Mouse (Mus musculus) v-Abl transformed pro-B cells (cell line): ENCODE data around the gene 3425401B19Rik.

ENCODE experiments used
- in situ Hi-C, 2 experiments: fragments of 400-800 bp; cut with MboI; formaldehyde crosslinking; loops; one replicate each; pipeline ENCODE4 v1.15.1; 2025; ENCODE audit not compliant: unreplicated experiment in 2 of 2

3425401B19Rik gene

DNA sequence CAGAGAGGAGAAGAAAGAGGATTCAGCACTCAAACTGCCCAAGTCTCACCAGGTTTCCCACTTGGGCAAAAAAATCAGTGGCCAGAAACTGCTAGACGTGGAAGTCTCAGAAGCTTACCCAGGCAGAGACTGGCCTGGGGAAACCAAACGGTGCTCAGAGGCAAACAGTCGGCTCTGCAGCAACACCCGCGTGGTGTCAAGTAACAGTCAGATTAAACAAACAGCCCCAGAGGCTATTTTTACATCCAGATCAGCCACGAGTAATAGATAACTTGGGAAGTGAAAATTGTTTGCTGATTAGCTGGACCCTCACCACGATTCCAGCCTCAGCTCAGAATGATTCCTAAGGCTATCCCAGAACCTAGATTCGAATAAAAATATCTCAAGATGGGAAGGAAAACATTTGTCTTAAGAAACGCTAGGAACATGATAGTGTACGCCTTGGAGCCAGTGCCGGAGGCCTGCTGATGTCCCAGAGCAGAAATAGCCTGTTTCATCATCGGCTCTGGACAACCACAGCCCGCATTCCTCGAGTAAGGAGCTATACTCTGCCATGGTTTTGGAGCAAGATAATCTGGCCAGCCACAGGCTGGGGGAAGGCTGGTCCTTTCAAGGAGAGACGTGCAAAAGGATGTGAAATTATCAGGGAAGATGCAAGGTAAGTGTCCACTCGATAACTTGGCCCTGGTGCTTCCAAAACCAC lies at the start of gene 3425401B19Rik:
Gene 3425401B19Rik (minus strand): TSS at position 170 of the 703 bp plus-strand sequence.
- in situ Hi-C loops = no loop called here

DNA sequence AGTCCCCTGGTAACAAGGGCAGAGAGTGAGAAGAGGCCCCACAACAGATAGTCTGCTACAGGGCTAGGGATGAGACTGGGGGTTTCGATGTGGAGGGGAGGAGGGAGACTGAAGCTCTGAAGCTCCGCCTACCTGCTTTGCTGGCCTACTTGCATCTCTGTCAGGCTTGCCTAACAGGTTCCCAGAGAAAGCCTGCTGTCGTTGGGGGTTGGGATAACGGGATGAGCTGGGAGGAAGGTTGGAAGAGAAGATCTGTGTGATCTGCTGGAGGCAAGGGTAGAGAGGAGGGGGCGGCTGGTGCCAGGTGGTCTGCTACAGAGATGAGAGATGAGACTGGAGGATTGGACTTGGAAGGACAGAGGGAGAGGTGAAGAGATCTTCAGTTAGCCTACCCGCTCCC lies 47.9 kb upstream of the 3425401B19Rik start:
- in situ Hi-C loops = no loop called here

DNA sequence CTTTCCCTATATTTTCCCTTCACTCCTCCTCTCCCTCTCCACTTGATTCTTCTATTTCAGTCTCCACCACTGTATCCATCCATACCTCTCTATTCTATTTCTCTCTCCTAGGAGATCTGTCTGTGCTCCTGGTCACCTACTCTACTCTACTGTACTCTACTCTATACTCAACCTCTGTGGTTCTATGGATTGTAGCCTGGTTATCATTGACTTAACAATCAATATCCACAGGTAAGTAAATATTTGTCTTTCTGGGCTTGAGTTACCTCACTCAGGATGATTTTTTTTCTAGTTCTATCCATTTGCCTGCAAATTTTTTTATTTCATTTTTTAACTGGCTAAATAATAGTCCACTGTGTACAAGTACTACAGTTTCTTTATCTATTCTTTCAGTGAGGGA lies 41.8 kb upstream of the 3425401B19Rik start:
- in situ Hi-C loops = no loop called here

DNA sequence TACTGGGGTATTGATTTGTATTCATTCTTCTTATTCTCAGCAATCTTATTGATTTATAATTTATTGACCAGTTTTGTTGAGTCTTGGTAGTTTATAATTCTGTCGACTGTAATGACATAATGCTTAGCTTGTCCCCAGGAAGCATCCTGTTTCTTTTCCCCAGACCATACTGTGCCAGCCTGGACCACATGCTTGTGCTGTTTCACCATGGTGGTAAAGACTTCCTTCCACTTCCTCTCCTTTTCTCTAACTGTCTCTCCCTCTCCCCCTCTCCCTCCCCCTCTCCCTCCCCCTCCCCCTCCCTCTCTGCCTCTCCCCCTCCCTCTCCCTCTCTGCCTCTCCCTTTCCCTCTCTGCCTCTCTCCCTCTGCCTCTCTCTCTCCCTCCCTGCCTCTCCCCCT lies 36.4 kb upstream of the 3425401B19Rik start:
- in situ Hi-C loops = no loop called here

DNA sequence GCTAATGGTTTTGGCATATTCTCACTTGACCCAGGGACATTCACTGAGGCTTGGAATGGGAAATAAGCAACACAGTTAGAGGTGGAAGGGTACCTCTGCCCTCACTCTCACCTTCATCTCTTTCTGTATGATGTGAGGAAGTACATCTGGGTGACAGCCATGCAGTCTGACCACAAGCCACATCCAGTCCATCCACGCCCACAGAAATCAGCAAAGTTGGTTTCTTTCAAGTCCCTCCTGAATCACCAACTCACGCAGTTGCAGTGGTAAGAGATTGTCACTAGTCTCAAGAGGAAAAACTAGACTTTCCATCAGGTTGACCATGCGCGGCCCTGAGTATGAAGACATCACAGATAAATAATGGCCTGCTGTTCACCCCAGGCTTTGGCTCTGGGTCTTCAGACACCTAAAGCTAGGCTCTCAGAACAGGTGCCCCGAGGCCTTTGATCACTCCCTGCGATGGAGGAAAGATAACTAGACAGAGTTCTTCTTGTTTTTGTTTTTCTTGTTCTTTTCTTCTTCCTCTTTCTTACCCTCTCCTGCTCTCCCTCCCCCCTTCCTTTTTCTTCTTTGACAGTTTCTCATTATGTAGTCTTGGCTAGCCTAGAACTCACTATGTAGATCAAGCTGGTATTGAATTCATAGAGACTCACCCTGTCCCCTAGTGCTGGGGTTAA lies 31.8 kb upstream of the 3425401B19Rik start:
- in situ Hi-C loops = no loop called here

DNA sequence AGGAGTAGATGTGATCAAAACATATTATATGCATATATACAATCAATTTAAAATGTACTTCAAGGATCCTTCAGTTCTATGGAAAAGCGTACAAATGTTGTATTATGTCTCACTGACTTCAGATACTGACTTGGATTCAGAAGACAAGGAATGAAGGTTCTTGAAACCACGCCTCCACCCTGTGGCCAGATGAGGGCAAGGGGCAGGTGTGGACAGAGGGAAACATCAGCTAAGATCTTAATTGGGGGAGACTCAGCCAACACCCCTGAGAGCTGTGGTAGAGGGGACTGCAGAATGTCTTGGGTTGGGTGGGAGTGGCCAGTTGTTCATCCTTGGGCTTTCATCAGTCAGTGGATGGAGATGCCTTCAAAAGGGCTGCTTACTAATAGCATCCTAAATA lies 30.4 kb upstream of the 3425401B19Rik start:
- in situ Hi-C loops = no loop called here

DNA sequence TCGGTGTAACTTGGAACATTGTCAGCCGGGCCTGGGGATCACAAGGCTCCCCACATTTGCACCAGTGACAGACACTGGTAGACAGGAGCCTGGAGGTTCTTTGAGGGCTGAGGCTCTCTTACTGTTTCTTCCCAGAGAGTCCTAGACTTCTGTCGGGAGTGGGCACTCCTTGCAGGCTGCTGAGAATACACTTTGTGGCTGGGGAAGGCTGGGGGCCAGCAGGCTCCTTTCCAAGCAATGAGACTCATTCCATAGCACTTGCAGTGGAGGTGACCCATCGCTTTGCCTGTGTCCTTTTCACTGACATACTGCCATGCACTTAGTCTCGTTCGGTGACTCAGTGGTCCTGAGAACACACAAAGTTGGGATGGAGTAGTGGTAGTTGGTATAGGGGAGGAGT lies 30.0 kb upstream of the 3425401B19Rik start:
- in situ Hi-C loops = no loop called here

DNA sequence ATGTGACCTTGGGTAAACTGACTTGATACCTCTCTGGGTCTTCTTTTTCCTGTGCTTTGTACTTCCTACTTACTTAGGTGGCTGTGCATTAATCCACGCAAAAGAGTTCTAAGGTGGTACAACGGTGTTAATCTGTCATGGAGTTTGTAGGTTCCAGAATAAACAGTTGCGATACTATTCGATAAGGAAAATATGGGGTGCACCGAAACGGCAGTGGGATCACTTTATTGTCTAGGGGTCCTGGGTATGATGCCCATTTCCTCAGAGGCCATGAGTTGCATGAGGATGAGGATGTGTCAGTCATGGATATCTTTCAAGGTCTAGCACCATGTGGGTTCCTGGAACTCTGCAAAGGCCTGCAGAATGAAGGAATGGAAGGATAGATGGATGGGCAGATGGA lies 24.8 kb upstream of the 3425401B19Rik start:
- in situ Hi-C loops = no loop called here

DNA sequence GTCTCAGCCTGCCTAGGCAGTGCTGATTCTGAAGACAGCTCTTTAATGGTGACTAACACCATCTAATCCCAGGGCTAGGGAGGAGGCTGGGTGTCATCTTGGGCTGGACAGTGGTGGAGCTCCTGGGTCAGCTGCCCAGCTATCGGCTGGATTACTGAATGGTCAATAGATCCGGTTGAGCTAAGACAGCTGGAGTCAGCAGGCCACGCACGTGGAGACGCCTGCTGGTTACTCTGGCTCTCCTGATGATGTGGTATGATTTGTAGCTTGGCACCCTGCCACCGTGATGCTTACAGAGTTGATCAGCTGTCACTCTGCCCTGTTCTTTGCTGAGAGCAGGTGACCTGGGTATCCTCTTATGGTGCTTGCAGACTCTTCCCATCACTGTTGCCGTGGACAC lies 23.7 kb upstream of the 3425401B19Rik start:
- in situ Hi-C loops = no loop called here

DNA sequence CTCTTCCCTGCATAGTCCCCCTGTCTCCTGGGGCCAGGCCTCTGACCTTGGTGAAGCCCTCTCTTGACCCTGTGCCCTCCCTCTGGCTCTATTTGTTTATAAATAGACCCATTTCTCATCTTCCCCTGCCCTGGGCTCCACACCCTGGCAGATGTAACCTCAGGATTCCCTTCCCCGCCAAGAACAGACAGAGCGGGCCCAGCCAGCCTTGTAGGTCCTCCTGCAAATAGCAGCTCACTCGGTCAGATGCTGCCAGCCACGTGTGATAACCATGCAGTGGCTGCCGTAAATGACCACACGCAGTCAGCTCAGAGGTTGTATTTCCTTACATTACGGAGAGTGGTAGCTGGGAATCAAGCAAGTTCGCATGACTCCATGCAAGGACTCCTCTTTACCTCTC lies 22.8 kb upstream of the 3425401B19Rik start:
- in situ Hi-C loops = no loop called here

DNA sequence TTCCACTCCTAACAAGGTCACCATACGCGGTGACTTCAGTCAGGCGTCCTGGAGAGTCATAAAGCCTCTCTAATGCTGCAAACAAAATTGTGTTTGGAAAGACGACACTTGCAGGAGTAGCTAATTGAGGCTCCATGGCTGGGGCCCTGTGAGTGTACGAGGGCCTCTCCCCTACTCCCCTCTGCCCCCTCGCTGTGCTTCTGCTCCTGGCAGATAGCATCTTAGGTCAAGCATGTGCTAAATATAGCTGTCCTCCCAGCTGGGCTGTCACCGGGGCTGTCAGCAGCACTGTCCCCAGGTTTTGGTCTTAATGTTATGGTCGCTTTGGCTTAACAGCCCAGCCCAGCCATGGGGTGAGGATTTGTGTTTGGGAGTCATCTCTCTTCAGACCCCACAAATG lies 15.9 kb upstream of the 3425401B19Rik start:
- in situ Hi-C loops = no loop called here

DNA sequence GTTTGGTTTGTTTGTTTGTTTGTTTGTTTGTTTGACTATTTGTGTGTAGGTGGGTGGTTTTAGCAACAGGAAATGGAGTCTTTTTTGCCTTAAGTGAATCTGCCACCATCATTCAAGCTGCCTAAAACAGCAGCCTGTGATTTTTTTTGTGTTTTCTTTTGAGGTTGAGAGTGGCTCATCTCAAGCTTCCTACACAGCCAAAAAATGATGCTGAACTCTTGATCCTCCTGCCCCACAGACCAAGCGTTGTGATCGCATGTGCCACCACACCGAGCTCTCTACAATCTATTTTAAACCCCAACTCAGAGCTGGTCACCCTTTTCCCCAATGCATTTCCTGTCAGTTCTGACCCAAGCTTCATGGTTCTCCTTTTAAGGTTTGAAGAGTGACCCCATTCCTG lies 13.5 kb upstream of the 3425401B19Rik start:
- in situ Hi-C loops = no loop called here

DNA sequence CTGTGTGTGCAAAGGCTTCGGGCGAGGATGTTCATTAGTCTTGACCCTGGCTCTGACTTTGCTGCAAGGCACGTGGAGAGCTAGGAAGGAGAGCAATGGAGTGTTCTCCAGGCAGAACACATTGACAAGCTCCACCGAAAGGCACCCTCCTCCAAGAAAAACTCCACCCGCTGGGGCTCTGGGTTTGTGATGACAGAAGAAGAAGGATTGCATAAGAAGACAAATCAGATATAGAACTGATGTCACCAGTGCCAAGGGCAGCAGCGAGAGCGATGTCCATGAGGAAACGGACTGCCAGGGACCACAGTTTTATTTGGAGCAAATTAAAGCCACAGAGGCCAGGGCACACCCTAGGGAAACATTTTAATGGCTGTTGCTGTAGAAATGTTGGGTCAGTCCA lies 12.7 kb upstream of the 3425401B19Rik start:
- in situ Hi-C loops = no loop called here

DNA sequence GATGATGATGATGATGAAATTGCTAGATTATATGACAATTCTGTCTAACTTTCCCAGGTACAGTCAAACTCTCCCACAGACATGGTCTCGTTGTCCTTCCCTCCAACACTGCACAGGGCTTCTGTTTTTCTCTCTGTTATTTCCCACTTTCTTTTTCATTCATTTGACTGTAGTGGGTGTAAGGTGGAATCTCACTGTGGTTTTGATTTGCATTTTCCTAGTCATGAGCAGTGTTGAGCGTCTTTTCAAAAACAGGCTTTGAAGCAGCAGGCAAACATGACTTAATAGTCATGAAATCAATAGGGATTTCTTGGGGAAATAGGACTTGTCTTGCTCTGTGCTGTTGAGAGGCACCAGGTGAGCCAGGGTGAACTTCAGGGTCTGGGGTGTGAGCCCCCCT lies 11.3 kb upstream of the 3425401B19Rik start:
- in situ Hi-C loops = no loop called here

DNA sequence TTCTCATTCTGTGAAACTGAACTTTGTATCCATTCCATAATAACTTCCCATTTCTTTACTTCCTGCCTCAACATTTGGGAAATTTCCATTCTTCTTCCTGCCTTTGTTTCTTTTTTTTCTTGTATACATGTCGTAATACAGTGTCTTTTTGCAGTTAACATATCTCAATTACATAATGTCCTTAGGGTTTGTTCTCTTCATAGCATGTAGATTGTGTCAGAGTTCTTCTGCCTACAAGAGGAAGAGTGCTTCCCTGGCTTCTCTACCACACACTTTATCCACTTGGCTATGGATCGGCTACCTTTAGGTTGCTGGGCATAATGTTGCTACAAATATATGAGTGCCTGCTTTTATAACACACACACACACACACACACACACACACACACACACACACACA lies 10.8 kb upstream of the 3425401B19Rik start:
- in situ Hi-C loops = no loop called here

DNA sequence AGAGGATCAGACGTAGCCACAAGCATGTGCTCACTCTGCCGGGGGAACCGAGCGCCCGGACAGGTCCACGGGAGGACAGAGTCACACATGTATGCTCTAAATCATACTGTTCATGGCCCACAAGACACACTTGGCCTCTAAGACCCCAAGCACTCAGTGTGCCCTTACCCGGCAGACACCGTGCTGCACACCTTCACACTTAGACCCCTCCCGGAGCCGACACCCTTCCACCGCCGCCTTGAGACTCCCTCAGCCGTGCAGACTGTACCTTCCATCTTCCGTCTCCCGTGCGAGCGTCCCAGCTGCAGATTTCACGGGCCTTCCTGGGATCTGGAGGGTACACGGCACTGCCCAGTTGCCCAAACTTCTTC lies 373 bp downstream of the 3425401B19Rik start:
- in situ Hi-C loops = no loop called here

DNA sequence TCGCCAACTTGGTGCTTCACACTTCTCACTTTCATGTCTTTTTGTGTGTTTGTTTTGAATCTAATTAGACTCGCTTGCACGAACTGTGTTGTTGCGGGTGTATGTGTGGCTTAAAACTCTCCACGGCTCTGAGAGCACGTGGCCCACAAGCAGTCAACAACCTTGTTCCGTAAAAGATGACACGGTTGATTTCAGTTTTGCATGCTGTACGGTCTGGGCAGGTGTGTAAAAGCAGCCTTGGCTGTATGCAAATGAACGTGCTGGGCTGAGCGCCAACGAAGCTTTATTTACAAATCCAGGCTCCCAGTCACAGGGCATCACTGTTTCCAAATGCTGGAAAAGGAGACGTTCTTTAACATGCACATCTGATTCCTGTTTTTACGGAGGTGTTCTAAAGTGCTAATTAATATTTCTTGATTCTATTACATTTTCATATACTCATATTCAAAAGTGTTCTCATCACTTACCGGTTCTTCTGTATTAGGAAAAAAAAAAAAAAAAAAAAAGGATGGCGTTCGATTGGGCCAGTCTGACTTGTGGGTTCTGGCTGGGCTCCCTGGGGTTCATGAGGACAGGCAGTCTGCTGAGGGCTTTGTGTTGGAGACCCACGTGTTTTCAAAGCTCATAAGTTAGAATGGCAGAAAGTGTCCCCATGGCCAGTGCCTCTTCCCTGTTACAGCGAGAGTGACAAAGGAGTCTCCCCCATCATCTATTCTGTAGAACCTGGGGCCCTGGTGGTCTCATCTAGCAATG lies 935 bp downstream of the 3425401B19Rik start:
- in situ Hi-C loops = no loop called here

DNA sequence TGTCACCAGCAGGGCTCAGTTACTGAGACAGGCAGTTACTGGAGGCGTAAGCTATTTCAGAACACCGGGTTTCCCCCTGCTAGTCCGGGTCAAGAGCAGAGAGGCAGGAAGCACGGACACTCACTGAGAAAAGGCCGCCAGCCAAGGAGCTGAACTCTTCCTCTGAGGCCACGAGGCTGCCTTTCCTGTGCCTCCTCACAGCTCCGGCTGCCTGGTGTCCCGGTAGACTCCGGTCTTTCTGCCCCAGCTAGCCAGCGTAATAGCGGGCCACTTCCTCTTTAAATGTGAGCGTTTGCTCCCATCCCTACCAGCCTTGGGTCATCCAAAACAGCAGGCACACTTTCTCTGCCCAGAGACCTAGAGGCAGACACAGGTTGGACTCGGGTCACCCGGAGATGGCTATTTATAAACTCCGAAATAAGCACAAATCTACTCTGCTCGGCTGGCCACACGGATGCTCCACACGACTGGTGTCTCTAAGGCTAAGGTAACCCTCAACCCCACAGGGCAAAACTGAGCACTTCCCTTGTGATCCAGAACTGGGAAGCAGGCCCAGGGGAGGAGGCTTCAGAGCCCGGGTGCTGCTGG lies 1.7 kb downstream of the 3425401B19Rik start:
- in situ Hi-C loops = no loop called here

DNA sequence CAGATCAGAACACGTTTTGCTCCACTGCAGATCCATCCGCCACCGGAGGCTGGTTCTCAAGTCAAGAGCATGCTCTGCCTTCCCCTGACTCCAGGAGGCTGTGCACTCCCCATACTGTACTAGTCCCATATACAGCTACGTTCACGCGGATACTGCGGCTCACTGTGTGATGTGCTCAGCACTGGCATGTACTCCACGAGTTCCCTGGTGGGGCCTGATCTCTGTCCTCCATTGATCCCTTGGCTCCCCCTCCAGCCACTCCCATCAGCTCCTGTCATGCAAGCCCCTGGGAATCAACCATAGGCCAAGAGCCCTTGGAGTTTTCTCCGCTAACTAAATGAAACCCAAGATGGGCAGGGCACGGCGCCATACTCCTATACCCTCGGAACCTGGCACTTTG lies 2.6 kb downstream of the 3425401B19Rik start:
- in situ Hi-C loops = no loop called here

DNA sequence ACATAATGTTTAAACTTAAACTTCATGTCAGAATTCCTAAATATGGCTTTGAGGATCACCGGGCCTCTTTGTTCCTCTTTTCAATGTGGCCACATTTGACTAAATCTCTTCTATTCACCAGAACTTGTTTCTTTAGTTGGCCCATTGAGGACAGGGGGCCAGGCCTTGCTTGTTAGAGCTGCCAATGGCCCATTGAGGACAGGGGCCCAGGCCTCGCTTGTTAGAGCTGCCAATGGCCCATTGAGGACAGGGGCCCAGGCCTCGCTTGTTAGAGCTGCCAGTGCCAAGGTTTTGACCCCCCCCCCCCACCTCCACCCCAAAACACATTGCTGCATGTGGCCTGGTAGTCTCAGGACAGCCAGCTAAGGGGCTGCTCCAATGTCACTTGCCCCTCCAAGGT lies 3.5 kb downstream of the 3425401B19Rik start:
- in situ Hi-C loops = no loop called here

DNA sequence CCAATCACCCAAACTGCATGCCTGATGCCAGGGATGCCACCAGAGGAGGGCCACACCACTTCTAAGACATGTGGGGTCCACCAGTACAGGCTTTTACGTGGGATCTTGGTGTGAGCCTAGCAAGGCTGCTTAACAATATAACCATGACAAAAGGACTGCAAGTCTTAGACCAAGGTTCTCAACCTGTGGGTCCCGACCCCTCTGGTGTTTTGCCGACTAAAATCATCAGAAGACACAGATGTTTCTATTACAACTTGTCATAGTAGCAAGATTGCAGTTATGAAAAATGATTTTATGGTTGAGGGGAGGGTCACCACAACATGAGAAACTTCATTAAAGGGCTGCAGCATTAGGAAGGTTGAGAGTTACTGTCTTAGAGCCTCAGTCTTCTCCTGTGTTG lies 6.5 kb downstream of the 3425401B19Rik start:
- in situ Hi-C loops = no loop called here
